Mouse (Mus musculus) heart, adult 2 months (tissue): Measurements from ENCODE around the gene Trmt10c.

Experiments used
- EP300 ChIP-seq: fragments of 200-500 bp; IDR thresholded peaks from 2 replicates; pipeline ENCODE4 v1.6.1; 2011; ENCODE audit warnings: low read depth, low read length, control low read depth; ENCODE audit not compliant: insufficient read depth
- POLR2A ChIP-seq: fragments of 200-500 bp; IDR thresholded peaks from 2 replicates; pipeline ENCODE4 v1.6.1; 2011; ENCODE audit warnings: mild to moderate bottlenecking, low read depth, low read length, control low read depth; ENCODE audit not compliant: insufficient read depth

DNA sequence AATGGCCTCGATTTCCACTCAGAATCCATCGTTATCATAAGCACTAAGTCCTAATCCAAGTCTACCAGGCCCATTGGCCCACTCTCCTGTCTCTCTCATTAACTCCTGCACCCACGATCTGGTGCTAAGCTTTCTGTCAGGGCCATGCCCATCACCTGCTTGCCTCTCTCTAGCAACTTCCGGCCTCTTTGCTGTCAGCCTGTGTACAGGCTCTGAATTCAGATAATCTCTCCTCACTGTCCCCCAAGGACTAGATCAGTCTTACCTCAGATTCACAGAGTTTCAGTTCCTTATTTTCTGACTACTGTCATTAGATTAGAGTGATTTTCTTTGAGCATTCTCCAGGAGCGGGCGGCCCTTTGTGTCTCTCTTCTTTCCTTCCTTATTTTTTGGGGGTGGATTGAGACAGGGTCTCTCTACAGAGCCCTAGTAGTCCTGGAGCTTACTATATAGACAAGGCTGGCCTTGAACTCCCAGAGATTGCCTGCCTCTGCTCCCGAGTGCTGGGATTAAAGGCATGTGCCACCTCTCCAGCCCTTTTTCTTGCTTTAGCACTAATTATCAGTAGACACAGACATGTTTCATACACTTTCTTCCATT, 24.5 kb upstream of the Trmt10c start:
- TF ChIP-seq POLR2A (no peak), EP300 (no peak)
